Mouse (Mus musculus): ENCODE measurements around the gene Pigc.

DNA sequence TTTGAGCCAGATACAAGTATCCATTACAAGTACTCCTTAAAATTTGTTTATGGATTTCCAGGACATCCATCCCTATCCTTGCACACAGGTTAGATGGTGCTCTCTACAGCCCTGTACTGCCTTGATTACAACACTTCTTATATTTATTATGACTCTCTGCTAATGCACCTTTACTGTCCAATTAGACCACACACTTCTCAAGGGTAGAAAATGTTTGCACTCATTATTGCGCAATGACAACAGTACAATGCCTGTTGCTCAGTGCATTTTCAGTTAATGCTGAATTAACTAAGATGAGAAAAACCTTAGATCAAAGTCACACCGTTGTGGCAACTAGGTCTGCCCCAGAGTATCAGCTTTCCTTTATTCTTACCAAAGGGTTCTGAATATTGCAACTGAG, 41.0 kb upstream of the Pigc start:
- TF ChIP-seq CTCF (IDR thresholded peaks at IDR 0.05; ENCODE audit: insufficient read depth, low read length) (no peak), POLR2A (IDR thresholded peaks at IDR 0.05; ENCODE audit: borderline replicate concordance, extremely low read depth, low read depth, low read length) (no peak)

Data from lung, adult 2 months (tissue).